Mouse (Mus musculus) MEL (cell line): ENCODE results near the gene Krtap4-9.
"Not testable (repeated sequence)": the region's sequence is repeated elsewhere in the genome, so short reads cannot be mapped to it uniquely, and the experiment has no call there.

ENCODE experiments used
- MEF2A ChIP-seq: IDR thresholded peaks from 2 replicates; pipeline ENCODE4 v1.6.1; 2014; ENCODE audit warnings: low read depth, mild to moderate bottlenecking, inconsistent platforms, low read length, improper control_type of control experiment; ENCODE audit not compliant: poor library complexity, insufficient replicate concordance, severe bottlenecking; ENCODE audit errors: extremely low read depth
- TCF12 ChIP-seq: IDR thresholded peaks from 2 replicates; pipeline ENCODE4 v1.6.1; 2014; ENCODE audit warnings: low read depth, mild to moderate bottlenecking, inconsistent platforms, low read length, improper control_type of control experiment, moderate library complexity
- USF1 ChIP-seq: IDR thresholded peaks from 2 replicates; pipeline ENCODE4 v1.6.1; 2014; ENCODE audit warnings: low read depth, mild to moderate bottlenecking, inconsistent platforms, low read length, improper control_type of control experiment, moderate library complexity

- TF ChIP-seq TCF12, MEF2A, USF1: not testable (repeated sequence)
Measured at GRCm38 (mm10) chr11:99772813-99773212, 12.2 kb upstream of the Krtap4-9 start, which contains the start of gene Gm11595.
